Mouse (Mus musculus): ENCODE measurements around the gene Akr1b3.

DNA sequence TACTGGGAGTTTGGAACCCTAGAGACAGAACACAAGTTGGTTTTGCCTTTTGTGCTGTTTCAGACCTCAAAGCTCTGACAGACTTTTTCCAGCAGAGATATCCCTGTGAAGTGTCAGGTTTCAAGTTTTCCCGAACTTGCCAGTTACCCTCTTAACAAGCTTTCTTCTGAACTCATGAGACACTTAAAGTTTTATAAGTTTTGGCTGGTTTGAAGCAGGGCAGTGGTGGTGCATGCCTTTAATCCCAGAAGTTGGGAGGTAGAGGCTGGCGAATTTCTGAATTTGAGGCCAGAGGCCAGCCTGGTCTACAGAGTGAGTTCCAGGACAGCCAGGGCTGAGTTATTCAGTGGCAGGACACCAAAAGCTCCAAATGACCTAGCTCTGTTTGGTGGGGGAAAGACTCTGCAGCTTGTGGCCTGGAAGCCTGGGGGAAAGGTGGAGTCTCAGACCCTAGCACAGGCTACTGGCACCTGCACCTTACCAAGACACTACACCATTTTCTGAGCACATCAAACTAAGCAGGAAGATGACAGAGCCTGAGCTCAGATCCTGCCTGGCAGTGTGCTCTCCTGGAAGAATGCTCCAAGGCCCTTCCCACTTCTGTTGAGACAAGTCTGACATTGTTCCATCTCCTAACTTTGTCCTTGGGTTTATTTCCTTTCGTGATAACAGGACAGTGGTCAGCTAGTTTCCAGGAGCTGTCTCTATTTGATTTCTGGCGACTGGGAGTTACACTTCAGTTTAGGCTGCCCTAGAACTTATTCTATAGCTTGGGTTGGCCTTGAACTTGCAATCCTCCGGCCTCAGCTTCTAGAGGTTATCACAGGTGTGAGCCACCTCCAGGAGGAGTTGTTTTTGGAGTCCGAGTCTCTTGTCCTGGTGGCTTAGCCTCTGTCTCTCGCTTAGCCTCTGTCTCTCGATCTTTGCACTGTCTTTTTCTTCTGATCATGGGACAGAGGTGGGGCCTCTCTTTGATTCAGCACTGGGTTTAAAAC is 37.4 kb upstream of the Akr1b3 start:
- TF ChIP-seq CTCF (IDR thresholded peaks at IDR 0.05; ENCODE audit: control insufficient read depth, insufficient read depth, insufficient replicate concordance, low read depth, low read length), result no peak
- TF ChIP-seq POLR2A (IDR thresholded peaks at IDR 0.05; ENCODE audit: control insufficient read depth, low read depth, low read length), result no peak
